In the genomic region with DNA sequence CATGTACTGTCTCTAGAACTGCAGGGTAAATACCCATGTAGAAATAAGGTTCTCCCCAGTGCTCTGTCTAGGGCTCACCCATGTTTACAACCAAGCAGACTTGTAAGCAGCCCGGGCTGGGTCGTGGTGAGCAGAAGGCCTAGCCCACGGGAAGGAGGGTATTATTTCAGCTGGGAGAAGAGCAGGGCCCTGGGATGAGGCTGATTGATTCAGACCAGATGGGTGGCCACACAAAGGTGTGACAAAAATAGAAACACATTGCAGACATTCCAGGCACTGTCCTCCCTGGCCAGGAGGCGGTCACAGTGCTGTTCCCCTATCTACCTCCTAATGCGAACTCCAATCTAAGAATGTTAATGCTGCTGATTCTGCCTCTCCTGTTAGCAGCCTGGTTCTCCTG, we compare ENCODE assay signal across 12 mouse cellular contexts. TPM values are rescaled to one million over a fixed set of nuclear protein-coding genes. Genes with fewer than 3 reads are reported as not detected.
DNase-seq lines count a peak whose midpoint lies in the region; ATAC-seq and TF ChIP-seq lines count a peak whose summit lies in the region.
"Had no signal": no experiment of that assay in that cellular context is flagged by ENCODE, and none has a peak within 500 bp of the region (broad histone marks: within the 10 kb centered on the region; RNA-seq: fewer than 3 reads in every experiment).

No protein-coding gene starts in this region.

- no peak overlapping the region for H3K4me2 ChIP-seq in embryonic facial prominence, embryonic 13.5 days
- H3K4me2 ChIP-seq in liver, postnatal 0 days (ENCODE audit: low read depth, low read length), result no peak overlapping the region

- no peaks in the 10 kb centered on the region for H3K27me3 ChIP-seq in embryonic facial prominence, embryonic 13.5 days
- no peaks in the 10 kb centered on the region for H3K27me3 ChIP-seq in liver, postnatal 0 days (ENCODE audit: insufficient read depth, low read length)

- H3K36me3 ChIP-seq in embryonic facial prominence, embryonic 13.5 days, result no peaks in the 10 kb centered on the region
- H3K36me3 ChIP-seq in liver, postnatal 0 days (replicated peaks; ENCODE audit: insufficient read depth, low read length), result no peaks in the 10 kb centered on the region

- no peak for TF ChIP-seq EP300 in liver, postnatal 0 days (IDR thresholded peaks at IDR 0.05; ENCODE audit: low read depth)

- H3K4me1 ChIP-seq in embryonic facial prominence, embryonic 13.5 days, result peaks cover 53% of the 10 kb centered on the region
- H3K4me1 ChIP-seq in liver, postnatal 0 days (ENCODE audit: insufficient read depth), result peaks cover 12% of the 10 kb centered on the region

- ATAC-seq in embryonic facial prominence, embryonic 13.5 days (ENCODE audit: insufficient number of reproducible peaks, insufficient read depth, low FRiP score, low TSS enrichment, low read depth), result no peak
- ATAC-seq in liver, postnatal 0 days, result no peak
- ATAC-seq: CD4-positive, CD25-positive, alpha-beta regulatory T cell, adult 4 months had no signal

- H3K4me3 ChIP-seq in gastrocnemius, adult 2 months, result no peak overlapping the region
- H3K4me3 ChIP-seq in left cerebral cortex, adult 2 months, result no peak overlapping the region
- H3K4me3 ChIP-seq in embryonic facial prominence, embryonic 13.5 days, result no peak overlapping the region
- no peak overlapping the region for H3K4me3 ChIP-seq in liver, postnatal 0 days (ENCODE audit: low read depth, low read length)

- H3K9ac ChIP-seq in embryonic facial prominence, embryonic 13.5 days, result no peak overlapping the region
- no peak overlapping the region for H3K9ac ChIP-seq in liver, postnatal 0 days (replicated peaks)

- TF ChIP-seq CTCF in gastrocnemius, adult 2 months (IDR thresholded peaks at IDR 0.05), result no peak
- TF ChIP-seq CTCF in left cerebral cortex, adult 2 months (IDR thresholded peaks at IDR 0.05), result no peak
- TF ChIP-seq CTCF in liver, postnatal 0 days (IDR thresholded peaks at IDR 0.05; ENCODE audit: low read depth), result no peak

- no peak for DNase-seq in gastrocnemius, adult 2 months
- DNase-seq in gastrocnemius, postnatal 36 days, result no peak
- DNase-seq in left cerebral cortex, adult 2 months (ENCODE audit: extremely low spot score in 1 of 2, low spot score in 2 of 2), result no peak
- DNase-seq in left cerebral cortex, adult 8-10 months (ENCODE audit: low spot score in 2 of 2), result no peak
- no peak for DNase-seq in liver, postnatal 0 days
- DNase-seq in gastrocnemius, adult 8-10 months (ENCODE audit: low spot score in 2 of 2), result no peak
- DNase-seq in layer of hippocampus, postnatal 14 days (ENCODE audit: low spot score in 2 of 2), result no peak
- DNase-seq: cerebellum, adult 18-20 months; gastrocnemius, postnatal 25 days; lung, postnatal 4 days had no signal

- intact Hi-C loops in gastrocnemius, adult 2 months (cut with DNase I), result no loop called here
- intact Hi-C loops in gastrocnemius, postnatal 36 days (cut with DNase I), result no loop called here
- intact Hi-C loops in left cerebral cortex, adult 2 months (cut with DNase I), result no loop called here

- H3K27ac ChIP-seq in gastrocnemius, adult 2 months, result peak overlapping the region; percentile 53
- peak overlapping the region; percentile 77 for H3K27ac ChIP-seq in left cerebral cortex, adult 2 months
- peak overlapping the region; percentile 60; the same call in 1 of the 2 replicates for H3K27ac ChIP-seq in embryonic facial prominence, embryonic 13.5 days
- H3K27ac ChIP-seq in liver, postnatal 0 days (ENCODE audit: low read depth), result 0 out of 2 replicates have a peak overlapping the region, but pooled peaks have one; percentile 3

- H3K9me3 ChIP-seq in embryonic facial prominence, embryonic 13.5 days, result no peaks in the 10 kb centered on the region
- H3K9me3 ChIP-seq in liver, postnatal 0 days (ENCODE audit: low read length), result no peaks in the 10 kb centered on the region

- whole genome bisulfite sequencing in embryonic facial prominence, embryonic 13.5 days, result 15% methylated on average over 5 of the region's 5 CpGs
- 61% methylated on average over 5 of the region's 5 CpGs for WGBS in liver, postnatal 0 days (ENCODE audit: insufficient replicate concordance)

RNA-seq across cellular contexts. Expression of a gene that starts 50.1 kb away (rescaled TPM):
- 10 to 100 TPM; 31.3 to 41.6 TPM for total RNA-seq in gastrocnemius, adult 2 months (2021)
- 10 to 100 TPM; 29.1 to 30.4 TPM for total RNA-seq in gastrocnemius, postnatal 36 days (2021)
- total RNA-seq in left cerebral cortex, adult 2 months (2021), result 100 to 1,000 TPM; 156 to 181 TPM
- 100 to 1,000 TPM; 162 to 184 (median 166) TPM for total RNA-seq in left cerebral cortex, adult 8-10 months (2022)
- 85.7 and 96.4 TPM in 2 replicates for polyA plus RNA-seq in embryonic facial prominence, embryonic 13.5 days (2015; fragmentation: Nextera tagmentation; extraction: Ambion mirVana)
- 8.1 and 8.8 TPM in 2 replicates for polyA plus RNA-seq in liver, postnatal 0 days (2015; fragmentation: Nextera tagmentation; extraction: Ambion mirVana)
- 10 to 100 TPM; 24.4 to 42.0 (median 34.1) TPM for total RNA-seq in gastrocnemius, adult 8-10 months (2022)
- 100 to 1,000 TPM; 345 to 384 TPM for total RNA-seq in layer of hippocampus, postnatal 14 days (2021)

Comparison
In these comparisons a context has a peak if more than half of its experiments do, and no peak if none do; other contexts are left out.
1. H3K27ac ChIP-seq: peak in every context shown above with its lines; median percentile 77 in left cerebral cortex, adult 2 months; 60 in embryonic facial prominence, embryonic 13.5 days; 53 in gastrocnemius, adult 2 months; 3 in liver, postnatal 0 days.